ENCODE assay signal across 16 mouse cellular contexts in the genomic region with DNA sequence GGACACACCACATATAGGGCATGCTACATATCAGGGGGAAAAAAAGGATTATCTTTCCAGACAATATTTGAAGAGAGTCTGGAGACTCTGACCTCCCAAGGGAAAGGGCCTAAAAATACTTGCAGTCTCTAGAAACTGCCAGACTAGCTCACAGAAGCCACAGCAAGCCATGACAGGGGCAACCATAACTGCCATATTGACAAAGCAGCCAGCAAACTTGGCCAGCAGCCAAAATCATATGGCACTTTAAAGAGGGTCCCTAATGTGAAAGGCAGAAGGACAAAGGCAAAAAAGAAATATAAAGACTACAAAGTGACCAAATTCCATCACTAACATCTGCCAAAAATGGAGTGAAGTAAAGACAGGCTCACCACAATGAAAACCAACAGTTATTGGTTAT.
"Had no signal": no experiment of that assay in that cellular context is flagged by ENCODE, and none has a peak within 500 bp of the region (broad histone marks: within the 10 kb centered on the region; RNA-seq: fewer than 3 reads in every experiment).

No protein-coding gene starts in this region.

- H3K27ac ChIP-seq: left cerebral cortex, adult 2 months; limb, embryonic 12.5 days; liver, embryonic 13.5 days; macrophage; midbrain, embryonic 12.5 days; neural tube, embryonic 12.5 days; stomach, embryonic 15.5 days had no signal

- H3K4me1 ChIP-seq: limb, embryonic 12.5 days; liver, embryonic 13.5 days; megakaryocyte, embryonic 14.5 days; midbrain, embryonic 12.5 days; neural tube, embryonic 12.5 days; stomach, embryonic 15.5 days had no signal

- DNase-seq: kidney, adult 8-10 months; kidney, postnatal 25 days; liver; liver, embryonic 13.5 days; liver, postnatal 0 days; right cerebral cortex, postnatal 14 days; thymus, adult 2 months; thymus, postnatal 25 days had no signal

- H3K9ac ChIP-seq: limb, embryonic 12.5 days; liver, embryonic 13.5 days; liver, postnatal 0 days; midbrain, embryonic 12.5 days; neural tube, embryonic 12.5 days; stomach, embryonic 15.5 days had no signal

- ATAC-seq: liver, postnatal 0 days; lung, postnatal 0 days had no signal

- H3K4me2 ChIP-seq: limb, embryonic 12.5 days; liver, embryonic 13.5 days; midbrain, embryonic 12.5 days; neural tube, embryonic 12.5 days; stomach, embryonic 15.5 days had no signal

- H3K4me3 ChIP-seq: left cerebral cortex, adult 2 months; limb, embryonic 12.5 days; liver, embryonic 13.5 days; megakaryocyte, embryonic 14.5 days; midbrain, embryonic 12.5 days; neural tube, embryonic 12.5 days; stomach, embryonic 15.5 days had no signal

- H3K9me3 ChIP-seq: limb, embryonic 12.5 days; liver, embryonic 13.5 days; midbrain, embryonic 12.5 days; neural tube, embryonic 12.5 days; stomach, embryonic 15.5 days had no signal

- H3K27me3 ChIP-seq: limb, embryonic 12.5 days; liver, embryonic 13.5 days; megakaryocyte, embryonic 14.5 days; midbrain, embryonic 12.5 days; neural tube, embryonic 12.5 days; stomach, embryonic 15.5 days had no signal

- H3K36me3 ChIP-seq: limb, embryonic 12.5 days; liver, embryonic 13.5 days; midbrain, embryonic 12.5 days; neural tube, embryonic 12.5 days; stomach, embryonic 15.5 days had no signal
